Mouse (Mus musculus) MEL (cell line): Measurements from ENCODE around the gene Ubp1.

Experiments
- CHD1 ChIP-seq: IDR thresholded peaks from 2 replicates; pipeline ENCODE4 v1.6.1; 2012; ENCODE audit warnings: low read depth, mild to moderate bottlenecking, inconsistent platforms, low read length, improper control_type of control experiment
- CHD2 ChIP-seq: IDR thresholded peaks from 2 replicates; pipeline ENCODE4 v1.6.1; 2011; ENCODE audit warnings: low read length, improper control_type of control experiment
- CTCF ChIP-seq, 3 experiments: IDR thresholded peaks in 2 of 3; conservative IDR thresholded peaks in 1 of 3; 2 replicates each; pipeline ENCODE4 v1.5.1; 2011 to 2012; ENCODE audit warnings: low read length in 3 of 3, low read depth in 2 of 3, mild to moderate bottlenecking in 2 of 3, improper control_type of control experiment in 1 of 3, inconsistent platforms in 1 of 3, mixed read lengths in 1 of 3, moderate library complexity in 1 of 3; ENCODE audit not compliant: control insufficient read depth in 1 of 3, insufficient read depth in 1 of 3, poor library complexity in 1 of 3, severe bottlenecking in 1 of 3
- EP300 ChIP-seq, 2 experiments: IDR thresholded peaks; 2 replicates each; pipeline ENCODE4 v1.6.1; 2011; ENCODE audit warnings: improper control_type of control experiment in 2 of 2, low read length in 2 of 2, low read depth in 1 of 2, mild to moderate bottlenecking in 1 of 2
- GABPA ChIP-seq: IDR thresholded peaks from 2 replicates; pipeline ENCODE4 v1.6.1; 2012; ENCODE audit warnings: low read depth, mild to moderate bottlenecking, inconsistent platforms, low read length, improper control_type of control experiment, moderate library complexity
- MAX ChIP-seq: IDR thresholded peaks from 2 replicates; pipeline ENCODE4 v1.6.1; 2011; ENCODE audit warnings: low read length, improper control_type of control experiment
- NELFE ChIP-seq: IDR thresholded peaks from 2 replicates; pipeline ENCODE4 v1.6.1; 2011; ENCODE audit warnings: low read depth, low read length, improper control_type of control experiment
- POLR2A ChIP-seq, 2 experiments: IDR thresholded peaks; 2 replicates each; pipeline ENCODE4 v1.6.1; 2011 to 2012; ENCODE audit warnings: low read length in 2 of 2, mild to moderate bottlenecking in 2 of 2, control low read depth in 1 of 2, improper control_type of control experiment in 1 of 2, low read depth in 1 of 2, moderate library complexity in 1 of 2; ENCODE audit not compliant: control insufficient read depth in 1 of 2, insufficient read depth in 1 of 2, poor library complexity in 1 of 2
- TAL1 ChIP-seq: IDR thresholded peaks from 2 replicates; pipeline ENCODE4 v1.6.1; 2012; ENCODE audit warnings: mild to moderate bottlenecking, inconsistent platforms, low read length, moderate library complexity, mixed read lengths
- ZMIZ1 ChIP-seq: IDR thresholded peaks from 2 replicates; pipeline ENCODE4 v1.6.1; 2012; ENCODE audit warnings: low read depth, mild to moderate bottlenecking, inconsistent platforms, low read length, improper control_type of control experiment, moderate library complexity

- TF ChIP-seq EP300 (IDR thresholded peaks at IDR 0.05; ENCODE audit: low read depth in 1 of 2, low read length in 2 of 2) (no peak), ZMIZ1 (no peak), NELFE (no peak), TAL1 (no peak), CHD1 (no peak), POLR2A (IDR thresholded peaks at IDR 0.05; ENCODE audit: control insufficient read depth in 1 of 2, insufficient read depth in 1 of 2, low read depth in 1 of 2, low read length in 2 of 2, poor library complexity in 1 of 2) (no peak), CHD2 (no peak), GABPA (no peak), CTCF (IDR thresholded peaks at IDR 0.05 in 2 of 3, conservative IDR thresholded peaks at IDR 0.05 in 1 of 3; ENCODE audit: control insufficient read depth in 1 of 3, insufficient read depth in 1 of 3, low read depth in 2 of 3, low read length in 3 of 3, poor library complexity in 1 of 3, severe bottlenecking in 1 of 3) (no peak), MAX (no peak)
Measured at GRCm38 (mm10) chr9:113981099-113981880, 50.6 kb downstream of the Ubp1 start.
